Mouse (Mus musculus) adrenal gland, postnatal 36 days (tissue): Measurements from ENCODE around the gene Sun1. TPM values are rescaled to one million over a fixed set of nuclear protein-coding genes. Genes with fewer than 3 reads are reported as not detected.

ENCODE experiments used
- DNase-seq, 2 experiments: peaks; one replicate each; pipeline ENCODE4 v3.0.0; 2021; ENCODE audit warnings: mixed read lengths in 1 of 2
- long read RNA-seq, 2 experiments: library from polyadenylated mRNA; stranded (forward); transcript quantifications; one replicate each; pipeline ENCODE4 v2.0.0; 2021; ENCODE audit warnings: borderline sequencing depth in 2 of 2
- total RNA-seq, 2 experiments: library from RNA; stranded (reverse); gene quantifications; 2 replicates each; pipeline ENCODE4 v1.2.3; 2021

Gene Sun1
- total RNA-seq = 100 to 1,000 TPM in 1 of 2 experiments, 10 to 100 TPM in 1; 73.4 to 105 TPM
- long read RNA-seq, experiment 1, full-length matches to known transcripts = 37 of 81 reads
- long read RNA-seq, experiment 1, partial matches to known transcripts = 20 of 81 reads
- long read RNA-seq, experiment 1, other reads (novel, unspliced or antisense) = 24 of 81 reads
- long read RNA-seq, experiment 2, full-length matches to known transcripts = 8 of 30 reads
- long read RNA-seq, experiment 2, partial matches to known transcripts = 7 of 30 reads
- long read RNA-seq, experiment 2, other reads (novel, unspliced or antisense) = 15 of 30 reads

DNA sequence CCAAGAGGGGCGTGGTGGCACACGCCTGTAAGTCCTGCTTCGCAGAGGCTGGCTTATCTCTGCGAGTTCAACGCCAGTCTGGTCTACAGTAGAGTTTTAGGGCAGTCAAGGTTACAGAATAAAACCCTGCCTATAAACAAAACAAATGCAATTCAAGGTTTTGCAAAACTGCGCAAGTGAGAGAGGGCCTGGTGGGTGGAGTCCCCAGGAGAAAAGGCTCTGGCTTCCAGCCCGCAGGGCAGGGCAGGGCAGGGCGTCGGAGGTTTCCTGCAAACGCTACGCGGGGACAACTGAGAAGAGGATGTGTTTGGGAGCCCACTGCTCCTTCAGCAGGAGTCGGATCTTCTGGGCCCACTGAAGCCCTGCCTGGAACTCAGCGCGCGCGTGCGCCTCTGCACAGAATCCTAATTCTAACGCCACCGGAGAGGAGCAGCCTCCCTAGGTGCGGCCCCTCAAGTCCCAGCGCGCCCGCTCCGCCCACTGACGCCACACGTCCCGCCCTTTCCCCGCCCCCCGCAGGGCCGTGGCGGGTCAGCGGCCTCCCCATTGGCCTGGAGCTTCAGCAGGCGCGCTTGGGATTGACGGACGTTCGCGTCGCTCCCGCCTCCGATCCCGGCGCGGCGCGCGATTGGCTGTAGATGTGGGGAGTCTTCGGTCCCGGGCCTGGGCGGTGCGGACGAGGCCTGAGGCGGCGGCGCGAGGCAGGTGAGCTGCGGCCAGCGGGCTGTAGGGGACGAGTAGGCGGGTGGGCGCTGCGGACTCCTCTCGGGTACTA lies at the start of gene Sun1:
Gene Sun1, plus strand, starts transcription at position 643 of the 775 bp plus-strand sequence.
- DNase-seq = peak; percentile 99

DNA sequence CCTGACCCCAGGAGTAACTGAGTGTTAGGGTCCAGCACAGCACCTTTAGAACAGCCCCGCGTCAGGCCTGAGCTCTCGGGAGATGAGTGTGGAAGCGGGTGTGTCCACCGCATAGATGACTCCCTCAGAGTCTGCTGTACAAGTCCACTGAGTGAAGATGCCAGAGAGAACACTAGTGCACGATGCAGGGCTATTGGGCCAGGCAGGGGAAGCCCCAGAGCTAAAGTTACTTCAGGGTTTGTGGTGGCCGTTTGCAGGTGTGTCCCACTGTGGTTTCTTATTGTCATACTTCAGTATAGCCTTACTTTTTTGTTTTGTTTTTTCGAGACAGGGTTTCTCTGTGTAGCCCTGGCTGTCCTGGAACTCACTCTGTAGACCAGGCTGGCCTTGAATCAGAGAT lies 39.5 kb upstream of the Sun1 start:
- no peak for DNase-seq

DNA sequence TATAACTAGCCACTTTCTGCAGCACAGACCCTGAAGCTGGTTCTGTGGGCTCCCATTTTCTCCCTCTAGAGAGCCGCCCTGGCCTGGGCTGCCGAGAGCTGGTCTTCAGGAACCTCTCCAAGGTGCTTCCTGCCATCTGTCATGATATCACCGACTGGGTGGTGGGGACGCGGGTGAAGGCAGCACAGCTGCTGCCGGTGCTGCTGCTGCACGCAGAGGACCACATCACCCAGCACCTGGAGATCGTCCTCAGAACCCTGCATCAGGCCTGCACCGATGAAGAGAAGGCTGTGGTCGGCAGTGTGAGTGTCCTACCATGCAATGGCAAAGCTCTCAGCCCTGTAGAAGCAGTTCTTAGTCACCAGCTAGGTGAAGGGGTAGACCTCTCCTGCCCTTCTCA lies 38.8 kb upstream of the Sun1 start:
- no peak for DNase-seq

DNA sequence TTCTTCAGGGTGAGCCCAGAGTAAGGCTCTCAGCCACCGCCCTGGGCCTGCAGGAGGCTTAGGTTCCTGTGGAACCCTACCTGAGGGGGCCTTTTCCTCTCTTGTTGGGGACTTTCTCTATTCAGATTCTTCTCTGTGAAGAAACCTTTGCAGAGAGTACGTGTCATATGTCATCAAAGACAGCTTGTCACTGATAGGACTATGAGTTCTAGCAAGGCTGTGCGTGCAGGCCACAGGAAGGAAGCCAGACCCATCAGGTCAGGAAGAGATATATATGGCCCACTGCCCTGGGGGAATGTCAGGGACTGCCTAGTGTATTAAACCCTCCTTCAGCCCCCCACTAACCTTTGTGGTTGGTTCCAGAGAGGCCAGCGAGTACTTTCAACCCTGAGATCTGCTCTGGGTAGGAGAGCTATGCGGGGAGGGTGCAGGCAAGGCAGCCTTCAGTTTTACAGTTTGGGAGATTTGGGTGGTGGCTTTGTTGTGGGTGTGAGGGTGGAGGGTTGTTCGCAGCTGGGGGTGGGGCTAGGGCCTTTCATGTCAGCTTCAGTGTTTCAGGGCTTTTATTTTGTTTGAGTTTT lies 33.6 kb upstream of the Sun1 start:
- DNase-seq = no peak

DNA sequence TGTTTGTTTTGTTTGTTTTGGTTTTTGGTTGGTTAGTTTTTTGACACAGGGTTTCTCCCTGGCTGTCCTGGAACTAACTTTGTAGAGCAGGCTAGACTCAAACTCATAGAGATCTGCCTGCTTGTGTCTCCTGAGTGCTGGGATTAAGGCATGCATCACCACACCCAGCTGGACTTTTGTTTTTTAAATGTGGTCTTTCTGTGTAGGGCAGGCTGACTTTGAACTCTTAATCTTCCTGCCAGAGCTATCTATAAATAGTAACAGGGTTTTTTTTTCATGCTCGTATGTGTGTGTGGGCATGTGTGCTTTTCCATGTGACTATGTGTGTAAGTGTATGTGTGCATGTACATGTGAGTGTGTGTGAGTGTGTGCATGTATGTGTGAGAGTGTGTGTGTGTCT lies 32.9 kb upstream of the Sun1 start:
- DNase-seq = no peak

DNA sequence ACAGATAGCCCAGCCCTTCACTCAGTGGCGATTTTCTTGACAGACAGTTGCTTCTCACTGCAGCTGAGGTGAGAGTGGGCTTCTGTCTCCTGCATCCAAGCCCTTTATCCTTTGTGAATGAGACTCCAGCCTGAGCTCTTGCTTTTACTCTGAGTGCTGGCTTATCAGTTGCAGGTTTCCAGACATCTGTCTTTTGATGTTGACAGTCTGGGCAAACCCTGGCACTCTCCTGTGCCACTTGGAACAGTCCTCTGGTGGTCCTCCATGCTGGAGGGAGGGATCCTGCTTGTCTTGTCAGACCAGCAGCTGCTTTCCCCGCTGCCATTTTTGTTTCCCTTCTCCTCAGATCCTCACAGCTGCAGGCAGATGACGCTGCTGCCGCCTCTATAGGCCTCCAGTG lies 28.5 kb upstream of the Sun1 start:
- DNase-seq = no peak

DNA sequence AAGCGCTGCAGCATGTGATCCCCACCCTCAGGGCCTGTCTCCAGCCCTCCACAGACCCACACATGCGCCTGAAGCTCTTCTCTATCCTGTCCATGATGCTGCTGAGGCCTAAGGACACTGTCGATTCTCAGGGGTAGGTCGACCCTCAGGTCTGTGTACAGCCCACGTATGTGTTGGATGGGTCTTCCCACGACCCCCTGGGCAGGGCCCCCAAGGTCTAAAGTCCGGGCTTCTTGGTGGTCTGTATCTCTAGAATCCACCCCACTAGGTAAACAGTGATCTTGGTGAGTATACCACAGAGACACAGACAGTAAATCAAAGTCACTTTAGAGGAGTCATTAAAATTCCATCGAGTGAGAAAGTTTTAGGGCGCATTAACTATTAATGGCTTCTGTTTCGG lies 26.3 kb upstream of the Sun1 start:
- DNase-seq = no peak

DNA sequence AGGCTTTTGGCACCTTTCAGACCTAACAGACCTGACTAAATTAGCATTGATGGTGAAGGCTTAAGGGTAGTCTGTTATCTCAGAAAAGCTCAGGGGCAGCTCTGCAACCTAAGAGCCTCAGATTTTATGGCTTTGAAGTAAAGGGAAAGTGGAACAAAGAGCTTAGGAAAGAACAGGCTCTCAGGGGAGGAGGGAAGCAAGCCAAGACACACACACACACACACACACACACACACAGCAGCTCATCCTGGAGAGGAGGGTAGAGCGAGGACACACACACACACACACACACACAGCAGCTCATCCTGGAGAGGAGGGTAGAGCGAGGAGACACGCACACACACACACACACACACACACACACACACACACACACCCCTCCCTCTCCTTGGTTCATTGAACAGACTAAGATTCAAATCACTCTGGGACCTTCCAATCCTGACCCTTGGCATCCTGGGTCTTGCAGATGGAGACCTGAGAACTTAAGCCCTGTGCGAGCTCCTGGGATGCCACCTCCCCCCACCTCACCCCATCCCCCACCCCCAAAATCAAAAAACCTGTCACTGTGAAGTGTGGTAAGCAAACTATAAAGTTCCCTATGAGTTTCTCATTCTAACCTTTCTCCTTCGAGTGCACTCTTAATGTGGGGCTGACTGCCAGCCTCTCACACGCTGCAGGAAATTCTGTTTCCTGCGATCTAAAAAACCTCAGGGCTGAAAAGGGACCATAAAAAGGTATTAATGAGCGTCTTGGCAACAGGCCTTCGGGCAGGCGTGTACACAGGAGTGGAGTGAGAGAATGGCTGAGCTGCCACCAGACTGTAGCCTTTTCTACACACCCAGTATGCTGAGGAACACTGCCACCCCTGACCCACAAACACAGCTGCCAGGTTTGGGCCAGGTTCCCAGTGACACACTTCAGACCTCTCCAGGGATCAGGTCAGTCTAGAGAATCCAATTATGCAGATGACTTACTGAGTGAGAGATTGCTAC lies 25.6 kb upstream of the Sun1 start:
- DNase-seq = peak; percentile 36 to 52

DNA sequence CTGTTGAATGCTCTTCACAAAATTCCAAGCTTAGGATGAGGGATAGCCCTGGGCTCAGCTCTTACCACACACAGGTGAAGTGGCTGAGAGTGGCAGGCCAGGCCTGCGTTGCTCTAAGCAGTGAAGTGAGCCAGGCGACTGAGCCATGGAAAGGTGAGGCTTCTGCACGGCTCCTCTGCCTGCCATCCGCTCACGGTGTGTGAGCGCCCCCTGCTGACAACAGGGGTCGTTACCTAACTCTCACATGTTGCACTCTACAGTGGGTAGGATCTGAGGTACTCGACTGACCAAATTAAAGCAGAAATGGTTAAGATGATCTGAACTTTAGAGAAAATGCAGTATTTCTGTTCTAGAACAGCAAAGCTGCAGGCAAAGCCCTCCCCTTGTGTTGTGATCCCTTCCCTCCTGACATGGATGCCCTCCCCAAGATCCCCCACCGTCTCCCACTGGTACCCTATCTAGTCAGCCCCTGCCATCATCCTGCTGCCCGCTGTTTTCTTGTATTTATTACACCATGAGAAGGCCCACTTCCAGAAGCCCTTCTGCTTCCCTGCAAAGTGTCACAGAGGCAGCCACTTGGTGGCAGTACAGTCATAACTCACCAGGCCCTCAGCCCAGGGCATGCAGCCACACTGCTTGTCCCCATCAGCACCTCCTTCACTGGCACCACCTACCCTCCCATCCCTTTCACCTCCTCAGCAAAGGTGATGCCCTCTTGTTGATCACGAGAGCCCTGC lies 21.4 kb upstream of the Sun1 start:
- DNase-seq = peak; percentile 85 to 91

DNA sequence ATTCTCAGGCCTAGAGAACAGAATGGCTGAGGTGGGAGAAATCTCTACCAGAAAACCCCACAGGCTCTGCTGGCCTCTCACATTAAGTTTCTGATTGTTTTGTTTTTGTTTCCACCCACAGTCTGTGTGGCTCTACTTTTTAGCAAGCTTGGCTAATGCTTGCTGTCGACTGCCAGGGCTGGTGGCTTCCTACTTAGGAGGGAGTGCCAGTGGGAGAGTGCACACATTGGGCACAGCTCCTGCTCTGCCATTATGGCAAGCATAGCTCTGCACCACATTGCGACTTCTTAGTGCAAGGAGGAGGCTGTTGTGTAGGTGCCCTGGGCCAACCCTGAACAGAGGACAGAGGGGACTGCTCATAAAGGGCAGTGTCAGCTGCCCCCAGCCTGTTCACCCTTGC lies 17.3 kb upstream of the Sun1 start:
- DNase-seq = no peak

DNA sequence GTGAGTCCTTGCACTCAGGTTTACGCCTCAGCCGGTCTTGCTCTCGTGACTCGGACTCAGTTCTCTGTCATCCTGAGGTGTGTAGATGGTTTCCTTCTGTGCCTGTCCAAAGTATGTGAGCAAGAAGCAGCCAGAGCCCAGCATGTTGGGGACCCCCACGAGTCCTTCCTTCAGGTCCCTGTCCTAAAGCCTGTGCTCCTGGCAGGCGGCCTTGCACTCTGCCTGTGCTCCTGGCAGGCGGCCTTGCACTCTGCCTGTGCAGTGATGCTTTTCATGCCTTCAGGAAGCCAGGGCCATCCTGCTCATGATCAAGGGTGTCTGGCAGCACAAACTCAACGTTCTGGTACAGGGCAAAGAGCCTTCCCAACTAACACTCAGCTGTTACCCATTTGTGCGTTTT lies 16.8 kb upstream of the Sun1 start:
- peak; percentile 52 to 61 for DNase-seq

DNA sequence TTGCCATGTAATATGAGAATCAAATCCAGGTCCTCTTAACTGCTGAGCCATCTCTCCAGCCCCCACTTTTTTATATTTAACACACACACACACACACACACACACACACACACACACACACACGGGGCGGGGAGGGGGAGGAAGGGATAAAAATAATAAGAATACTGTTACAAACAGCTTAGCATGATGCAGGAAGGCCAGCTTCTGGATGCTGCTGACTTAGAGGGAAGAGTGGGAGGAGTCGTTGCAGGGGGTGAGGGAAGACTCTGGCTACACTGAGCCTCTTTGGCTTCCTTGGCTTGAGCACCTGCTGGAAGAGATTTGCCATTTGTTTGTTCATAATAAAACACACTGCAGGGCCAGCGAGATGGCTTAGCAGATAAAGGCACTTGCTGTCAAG lies 15.5 kb upstream of the Sun1 start:
- no peak for DNase-seq

DNA sequence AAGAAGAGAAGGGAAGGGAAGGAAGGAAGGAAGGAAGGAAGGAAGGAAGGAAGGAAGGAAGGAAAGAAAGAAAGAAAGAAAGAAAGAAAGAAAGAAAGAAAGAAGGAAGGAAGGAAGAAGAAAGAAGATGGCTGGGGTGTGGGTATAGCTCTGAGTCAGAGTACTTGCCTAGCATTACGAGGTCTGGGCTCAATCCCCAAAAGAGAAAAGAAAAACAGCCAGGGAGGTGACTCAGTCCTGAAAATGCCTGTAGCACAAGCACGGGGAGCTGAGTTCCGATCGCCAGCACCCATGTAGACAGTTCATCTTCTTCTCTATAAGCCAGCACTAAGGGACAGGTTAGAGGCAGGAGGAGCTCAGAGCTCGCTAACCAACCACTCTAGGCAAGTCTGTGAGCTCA lies 10.7 kb upstream of the Sun1 start:
- no peak for DNase-seq

DNA sequence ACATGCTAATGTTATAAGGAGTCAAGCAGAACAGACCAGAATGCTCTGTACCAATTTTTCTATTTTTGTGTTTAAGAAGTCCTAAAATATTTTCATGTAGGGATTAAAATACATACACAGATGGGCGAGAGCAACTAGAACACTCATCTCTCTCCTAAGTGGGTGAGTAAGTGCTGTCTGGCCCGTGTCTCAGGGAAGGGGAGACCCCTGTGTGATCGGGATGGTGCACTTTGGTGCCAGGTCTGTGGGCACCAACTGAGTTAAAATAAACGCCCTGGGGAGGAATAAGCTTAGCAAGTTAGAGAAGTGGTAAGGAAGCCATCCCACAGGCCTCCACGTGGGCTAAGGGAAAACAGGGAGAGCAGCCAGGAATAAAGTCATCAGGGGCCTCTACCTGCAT lies 9.5 kb upstream of the Sun1 start:
- no peak for DNase-seq

DNA sequence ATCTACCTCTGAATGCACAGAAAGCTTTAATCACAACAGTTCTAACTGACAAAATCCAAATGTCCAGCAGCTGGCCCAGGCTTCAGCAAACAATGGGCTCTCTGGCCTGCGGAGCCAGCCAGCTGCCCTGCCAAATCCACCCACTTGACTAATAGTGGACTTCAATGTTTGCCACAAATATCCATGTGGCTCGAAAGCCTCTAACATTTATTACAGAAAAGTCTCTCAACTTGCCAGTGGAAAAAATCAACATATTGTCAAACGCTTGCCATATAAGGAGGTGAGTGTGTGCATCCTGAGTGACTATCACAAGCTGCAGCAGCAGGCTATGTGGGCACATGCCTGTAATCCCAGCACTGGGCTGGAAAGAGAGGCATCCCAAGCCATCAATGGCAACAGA lies 1.7 kb upstream of the Sun1 start:
- DNase-seq = no peak

DNA sequence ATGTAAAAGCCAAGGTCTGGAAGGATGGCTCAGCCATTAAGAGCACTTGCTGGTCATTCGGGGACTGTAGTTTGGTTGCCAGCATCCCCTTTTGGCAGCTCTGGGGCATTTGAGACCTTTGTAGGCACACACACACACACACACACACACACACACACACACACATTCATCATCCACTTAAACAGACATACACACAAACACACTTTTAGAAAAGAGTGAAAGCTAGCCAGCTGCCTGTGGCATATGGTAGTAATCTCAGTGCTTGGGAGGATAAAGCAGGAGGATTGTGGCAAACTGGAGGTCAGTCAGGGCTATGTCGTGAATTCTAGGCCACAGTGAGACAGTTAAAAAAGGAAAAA lies 822 bp upstream of the Sun1 start:
- peak in 1 of 2 experiments; percentile 20 for DNase-seq

DNA sequence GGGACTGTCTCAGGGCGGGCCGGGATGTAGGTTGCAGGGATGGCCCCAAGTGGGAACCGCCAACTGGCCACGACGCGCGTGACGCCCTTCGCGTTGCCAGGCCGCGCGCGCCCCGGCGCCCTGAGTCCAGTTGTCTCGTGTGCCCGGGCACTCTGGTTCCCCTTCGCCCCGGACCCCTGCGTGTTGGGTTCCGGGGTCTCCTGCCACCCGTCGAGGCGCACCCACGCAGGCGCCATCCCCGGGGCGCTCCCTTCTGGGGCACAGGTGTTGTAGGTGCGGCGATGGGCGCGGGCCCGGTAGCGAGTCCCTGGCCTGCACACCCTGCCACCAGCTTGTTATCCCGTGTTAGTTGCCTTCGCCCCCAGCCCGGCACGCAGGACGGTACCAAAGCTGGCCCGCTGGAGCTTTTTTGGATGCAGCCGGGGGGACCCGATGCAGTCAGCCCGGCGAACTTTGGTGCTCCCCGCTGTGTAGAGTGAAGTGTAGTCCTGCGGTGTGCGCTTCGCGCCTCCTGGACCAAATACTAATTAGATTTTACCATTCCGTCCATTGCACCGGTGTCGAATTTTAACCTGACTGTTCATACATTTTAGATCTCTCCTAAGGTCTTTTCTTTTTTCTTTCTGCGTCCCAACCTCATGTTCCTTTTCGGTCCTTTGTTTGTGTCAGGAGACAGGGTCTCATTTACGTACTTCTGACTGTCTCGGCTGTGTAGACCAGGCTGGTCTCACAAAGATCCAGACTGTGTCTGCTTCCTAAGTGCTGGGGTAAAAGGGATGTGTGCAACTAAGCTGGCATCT lies 533 bp downstream of the Sun1 start:
- DNase-seq = peak in 1 of 2 experiments; percentile 35

DNA sequence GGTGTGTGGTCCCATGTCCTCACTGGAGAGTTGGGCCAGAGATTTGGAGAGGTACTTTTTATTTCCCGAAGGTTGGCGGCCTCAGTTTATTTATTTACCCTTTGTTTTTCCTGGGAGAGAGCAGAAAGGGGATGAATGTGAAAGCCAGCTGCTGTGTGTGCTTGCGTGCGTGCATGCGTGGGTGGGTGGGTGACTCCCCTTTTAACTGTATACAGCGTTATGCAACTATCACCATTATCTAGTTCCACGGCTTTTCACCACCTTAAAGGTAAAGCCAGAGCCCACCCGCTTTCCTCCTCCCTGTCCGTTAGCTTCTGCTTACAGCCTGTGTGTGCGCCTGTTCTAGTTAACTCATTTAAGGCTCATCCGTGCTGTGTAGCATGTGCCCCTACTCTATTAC lies 1.7 kb downstream of the Sun1 start:
- DNase-seq = no peak

DNA sequence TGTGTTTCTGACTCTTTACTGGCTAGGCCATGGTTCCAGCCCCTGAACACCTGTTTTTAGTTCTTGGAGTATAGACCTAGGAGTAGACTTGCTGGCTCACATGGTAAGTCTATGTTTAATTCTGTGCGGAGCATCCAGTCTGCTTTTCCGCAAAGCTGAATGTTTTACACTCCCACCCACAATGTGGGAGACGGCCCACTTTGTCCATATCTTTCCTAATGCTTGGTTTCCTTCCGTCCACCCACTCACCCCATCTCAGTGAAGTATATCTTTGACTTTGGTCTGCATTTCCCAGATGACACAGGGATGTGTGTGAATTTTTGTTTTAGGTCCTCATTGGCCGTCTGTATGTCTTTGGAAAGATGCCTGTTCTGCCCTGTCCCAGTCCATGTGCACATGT lies 2.9 kb downstream of the Sun1 start:
- no peak for DNase-seq

DNA sequence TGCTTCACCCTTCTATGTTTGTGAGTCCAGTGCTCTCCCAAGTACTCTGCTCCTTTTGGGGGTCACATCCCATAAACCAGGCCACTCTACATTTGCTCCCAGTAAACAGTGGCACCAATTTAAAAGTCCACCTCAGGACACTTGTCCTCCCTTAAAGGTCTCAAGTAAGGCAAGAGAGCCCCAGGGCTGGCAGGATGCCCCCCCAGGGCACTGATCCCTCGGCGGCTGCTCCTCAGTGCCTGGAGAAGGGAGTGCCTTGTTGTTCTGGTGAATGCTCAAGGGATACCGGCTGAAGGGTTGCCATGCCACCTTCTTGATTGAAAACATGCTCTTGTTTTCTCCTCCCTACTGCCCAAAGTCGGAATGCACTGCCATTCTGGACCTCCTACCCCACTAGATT lies 5.6 kb downstream of the Sun1 start:
- no peak for DNase-seq

DNA sequence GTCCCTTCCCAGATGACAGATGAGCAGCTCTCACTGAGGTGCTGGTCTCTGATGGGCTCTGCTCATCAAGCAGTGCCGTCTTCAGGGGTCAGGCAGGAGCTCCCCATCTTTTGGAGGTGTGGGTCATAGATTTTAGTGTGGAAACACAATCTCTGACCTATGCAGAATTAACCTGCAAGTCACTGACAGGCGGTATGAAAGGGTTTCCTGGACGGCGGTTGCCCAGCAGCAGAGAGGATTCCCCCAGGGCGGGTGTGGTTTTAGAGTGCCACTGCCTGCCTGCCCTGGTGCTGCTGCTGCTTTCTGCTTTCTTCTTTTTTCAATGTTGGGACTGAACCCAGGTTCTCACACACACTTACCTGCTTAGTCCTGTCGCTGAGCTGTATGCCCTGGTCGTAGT lies 6.1 kb downstream of the Sun1 start:
- DNase-seq = no peak
